Mouse (Mus musculus) kidney, embryonic 16.5 days (tissue): ENCODE results near the gene Sema4d. TPM values are rescaled to one million over a fixed set of nuclear protein-coding genes. Genes with fewer than 3 reads are reported as not detected.

ENCODE experiments used
- ATAC-seq: fragments of 200-750 bp; cut with Nextera tagmentation; 2 replicates; pipeline ENCODE4 v1.8.0; 2017; ENCODE audit warnings: moderate TSS enrichment; ENCODE audit not compliant: low FRiP score, low TSS enrichment
- H3K27ac ChIP-seq: fragments of 300-500 bp; sonication (generic); 2 replicates; pipeline ENCODE4 v1.5.1; 2014; ENCODE audit warnings: low read length
- H3K27me3 ChIP-seq: fragments of 300-500 bp; sonication (generic); 2 replicates; pipeline ENCODE4 v1.6.1; 2014; ENCODE audit warnings: low read length, control low read depth, mixed read lengths; ENCODE audit not compliant: insufficient read depth
- H3K36me3 ChIP-seq: fragments of 300-500 bp; sonication (generic); 2 replicates; pipeline ENCODE4 v1.6.1; 2014; ENCODE audit warnings: low read length, control low read depth, mixed read lengths; ENCODE audit not compliant: insufficient read depth
- H3K4me1 ChIP-seq: fragments of 300-500 bp; sonication (generic); 2 replicates; pipeline ENCODE4 v1.6.1; 2014; ENCODE audit warnings: low read length, control low read depth, mixed read lengths; ENCODE audit not compliant: insufficient read depth
- H3K4me2 ChIP-seq: fragments of 300-500 bp; sonication (generic); replicated peaks from 2 replicates; pipeline ENCODE4 v1.6.1; 2014; ENCODE audit warnings: low read depth, low read length
- H3K4me3 ChIP-seq: fragments of 300-500 bp; sonication (generic); 2 replicates; pipeline ENCODE4 v1.5.1; 2014; ENCODE audit warnings: mild to moderate bottlenecking, low read length
- H3K9ac ChIP-seq: fragments of 300-500 bp; sonication (generic); replicated peaks from 2 replicates; pipeline ENCODE4 v1.6.1; 2014; ENCODE audit warnings: low read length
- H3K9me3 ChIP-seq: fragments of 300-500 bp; sonication (generic); 2 replicates; pipeline ENCODE4 v1.6.1; 2016; ENCODE audit warnings: low read length, control low read depth
- WGBS: fragments of 180-500 bp; shearing (Covaris S2); extraction: QIAGEN DNeasy Blood & Tissue Kit; methylation state at CpG from one replicate; pipeline ENCODE4 v1.1.7; 2014; 5-methylcytosine and 5-hydroxymethylcytosine counted together
- polyA plus RNA-seq: library from polyadenylated mRNA; unstranded; fragments of >200 nt; fragmentation: Nextera tagmentation; extraction: Ambion mirVana; gene quantifications from 2 replicates; pipeline ENCODE4 v1.2.1, GENCODE M21; 2015

Gene Sema4d
- polyA plus RNA-seq, 1 experiment from 2014 or later: 29.0 TPM

GRCm38 (mm10) chr13:51770647-51771427, 22.7 kb downstream of the Sema4d start:
- peaks cover 23% of the 10 kb centered on the region for H3K4me1 ChIP-seq
- H3K9ac ChIP-seq: no peak overlapping the region
- WGBS: 87% methylated on average over 14 of the region's 14 CpGs
- no peaks in the 10 kb centered on the region for H3K9me3 ChIP-seq
- H3K4me2 ChIP-seq: no peak overlapping the region
- no peaks in the 10 kb centered on the region for H3K36me3 ChIP-seq
- H3K27me3 ChIP-seq: no peaks in the 10 kb centered on the region
- H3K4me3 ChIP-seq: no peak overlapping the region
- H3K27ac ChIP-seq: peak overlapping the region; percentile 51; the same call in 1 of the 2 replicates
- no peak for ATAC-seq

- 50% methylated on average over 14 of the region's 14 CpGs for WGBS
Observed at GRCm38 (mm10) chr13:51767991-51768761, 25.4 kb downstream of the Sema4d start.

GRCm38 (mm10) chr13:51767513-51767912, 26.0 kb downstream of the Sema4d start:
- Histone ChIP-seq H3K27ac (peak overlapping the region; percentile 76), H3K4me2 (no peak overlapping the region), H3K36me3 (no peaks in the 10 kb centered on the region; the same call in 1 of the 2 replicates), H3K4me1 (peaks cover 23% of the 10 kb centered on the region), H3K4me3 (no peak overlapping the region), H3K27me3 (no peaks in the 10 kb centered on the region), H3K9ac (no peak overlapping the region), H3K9me3 (no peaks in the 10 kb centered on the region)
- ATAC-seq: no peak
- WGBS: 42% methylated on average over 8 of the region's 8 CpGs

More at GRCm38 (mm10) chr13:51767991-51768761, 25.4 kb downstream of the Sema4d start:
- H3K9ac ChIP-seq: no peak overlapping the region
- H3K4me3 ChIP-seq: no peak overlapping the region
- 0 out of 2 replicates have a peak overlapping the region, but pooled peaks have one; percentile 2 for H3K4me2 ChIP-seq
- no peaks in the 10 kb centered on the region; the same call in 1 of the 2 replicates for H3K36me3 ChIP-seq
- H3K9me3 ChIP-seq: no peaks in the 10 kb centered on the region
- H3K27me3 ChIP-seq: no peaks in the 10 kb centered on the region
- H3K4me1 ChIP-seq: peaks cover 23% of the 10 kb centered on the region
- H3K27ac ChIP-seq: peak overlapping the region; percentile 76
- ATAC-seq: peak; percentile 86

- H3K9ac ChIP-seq: no peak overlapping the region
- H3K4me3 ChIP-seq: no peak overlapping the region
- H3K27me3 ChIP-seq: no peaks in the 10 kb centered on the region
- H3K4me2 ChIP-seq: no peak overlapping the region
- 82% methylated on average over 4 of the region's 4 CpGs for WGBS
- no peak for ATAC-seq
- no peaks in the 10 kb centered on the region for H3K9me3 ChIP-seq
- H3K4me1 ChIP-seq: peaks cover 23% of the 10 kb centered on the region
- H3K27ac ChIP-seq: peak overlapping the region; percentile 76; the same call in 1 of the 2 replicates
- no peaks in the 10 kb centered on the region; the same call in 1 of the 2 replicates for H3K36me3 ChIP-seq
Observed at GRCm38 (mm10) chr13:51766756-51767155, 26.8 kb downstream of the Sema4d start.

GRCm38 (mm10) chr13:51765369-51765768, 28.2 kb downstream of the Sema4d start:
- no peaks in the 10 kb centered on the region for H3K27me3 ChIP-seq
- H3K4me1 ChIP-seq: peaks cover 23% of the 10 kb centered on the region
- H3K9me3 ChIP-seq: no peaks in the 10 kb centered on the region
- H3K4me3 ChIP-seq: no peak overlapping the region
- ATAC-seq: no peak
- H3K4me2 ChIP-seq: no peak overlapping the region
- H3K27ac ChIP-seq: no peak overlapping the region
- WGBS: 73% methylated on average over 5 of the region's 5 CpGs
- no peak overlapping the region; the same call in 1 of the 2 replicates for H3K9ac ChIP-seq
- H3K36me3 ChIP-seq: no peaks in the 10 kb centered on the region; the same call in 1 of the 2 replicates

GRCm38 (mm10) chr13:51763019-51763698, 30.4 kb downstream of the Sema4d start:
- no peak overlapping the region for H3K4me2 ChIP-seq
- H3K9me3 ChIP-seq: no peaks in the 10 kb centered on the region
- WGBS: 81% methylated on average over 12 of the region's 12 CpGs
- H3K27me3 ChIP-seq: no peaks in the 10 kb centered on the region
- H3K27ac ChIP-seq: no peak overlapping the region
- no peak overlapping the region for H3K9ac ChIP-seq
- H3K4me3 ChIP-seq: no peak overlapping the region
- no peaks in the 10 kb centered on the region; the same call in 1 of the 2 replicates for H3K36me3 ChIP-seq
- peaks cover 16% of the 10 kb centered on the region for H3K4me1 ChIP-seq
- ATAC-seq: no peak

- Histone ChIP-seq H3K4me2 (no peak overlapping the region), H3K27ac (peak overlapping the region; percentile 43; the same call in 1 of the 2 replicates), H3K27me3 (no peaks in the 10 kb centered on the region), H3K9ac (no peak overlapping the region), H3K36me3 (no peaks in the 10 kb centered on the region; the same call in 1 of the 2 replicates), H3K4me3 (no peak overlapping the region), H3K4me1 (peaks cover 11% of the 10 kb centered on the region), H3K9me3 (no peaks in the 10 kb centered on the region)
- 78% methylated on average over 10 of the region's 10 CpGs for WGBS
- ATAC-seq: no peak
Observed at GRCm38 (mm10) chr13:51761186-51761813, 32.2 kb downstream of the Sema4d start.

- Histone ChIP-seq H3K27ac (no peak overlapping the region), H3K36me3 (no peaks in the 10 kb centered on the region; the same call in 1 of the 2 replicates), H3K27me3 (no peaks in the 10 kb centered on the region), H3K4me2 (no peak overlapping the region), H3K9me3 (no peaks in the 10 kb centered on the region), H3K9ac (no peak overlapping the region), H3K4me1 (peaks cover 26% of the 10 kb centered on the region), H3K4me3 (no peak overlapping the region)
- ATAC-seq: no peak
- 87% methylated on average over 6 of the region's 6 CpGs for WGBS
Observed at GRCm38 (mm10) chr13:51759256-51759987, 34.1 kb downstream of the Sema4d start.
